Mouse (Mus musculus): ENCODE measurements around the gene Pecr.
"Not testable (repeated sequence)": the region's sequence is repeated elsewhere in the genome, so short reads cannot be mapped to it uniquely, and the experiment has no call there.

Pecr gene

DNA sequence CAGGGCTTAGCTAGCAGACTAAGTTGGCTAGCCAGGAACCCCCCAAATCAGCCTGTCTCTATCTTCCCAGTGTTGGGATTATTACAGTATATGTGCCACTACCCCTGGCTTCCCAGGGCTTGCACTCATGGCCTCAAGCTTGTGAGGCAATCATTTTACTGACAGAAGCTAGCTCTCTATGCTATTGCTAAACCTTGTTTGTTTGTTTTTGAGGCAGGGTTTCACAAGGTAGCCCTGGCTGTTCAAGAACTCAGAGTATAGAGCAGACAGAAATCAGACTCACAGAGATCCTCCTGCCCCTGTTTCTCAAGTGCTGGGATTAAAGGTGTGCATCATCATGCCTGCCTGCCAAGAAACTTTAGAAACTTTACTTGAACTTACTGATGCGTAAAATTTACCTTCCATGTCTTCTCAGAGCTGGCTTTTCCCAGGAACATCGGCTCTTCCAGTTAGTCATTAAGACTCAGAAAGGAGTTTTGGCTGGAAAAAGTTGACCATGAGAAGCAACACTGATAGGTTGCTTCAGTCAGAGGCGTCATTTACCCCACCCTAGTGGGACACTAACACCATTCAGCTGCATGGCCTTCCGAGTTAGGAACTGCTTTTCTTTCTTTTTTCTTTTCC lies 4.5 kb upstream of the Pecr start:
- DNase-seq (ENCODE audit: extremely low read depth, insufficient read length, low spot score), result no peak

DNA sequence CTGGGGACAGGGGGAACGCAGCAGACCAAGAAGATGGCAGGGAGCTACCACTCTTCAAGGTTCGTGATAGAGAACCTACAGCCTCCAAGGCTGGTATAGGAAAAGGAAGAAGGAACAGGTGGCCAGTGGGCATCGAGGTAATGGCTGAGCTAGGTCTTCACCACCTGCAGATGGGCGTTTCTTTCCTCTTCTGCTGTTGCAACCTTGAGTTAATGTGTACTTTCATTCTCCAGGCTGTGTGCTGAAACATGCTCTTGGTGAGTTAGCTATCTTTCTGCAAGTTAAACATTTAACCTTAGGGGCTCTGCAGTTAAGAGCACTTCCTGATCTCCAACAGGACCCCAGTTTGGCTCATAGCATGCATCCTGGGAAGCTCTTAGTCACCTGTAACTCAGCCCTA lies 3.8 kb upstream of the Pecr start:
- no peak for DNase-seq (ENCODE audit: extremely low read depth, insufficient read length, low spot score)

DNA sequence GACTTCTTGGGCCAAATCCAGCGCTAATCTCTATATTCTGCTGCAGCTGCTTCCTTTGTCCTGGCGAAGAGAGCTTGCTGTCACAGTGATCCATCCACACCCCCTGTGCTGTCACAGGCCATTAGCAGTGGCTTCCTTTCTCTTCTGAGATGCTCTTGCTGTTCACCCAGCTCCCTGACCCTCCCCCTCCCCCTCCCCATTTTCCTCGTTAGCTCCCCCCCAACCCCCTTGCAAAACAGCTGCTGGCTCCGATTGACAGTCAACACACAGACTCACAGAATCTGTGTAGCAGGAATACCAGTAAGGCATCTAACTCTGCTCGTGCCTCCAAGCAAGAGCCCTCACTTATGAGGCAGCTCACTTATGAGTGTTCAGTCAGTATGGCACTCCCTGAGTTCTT lies 2.8 kb upstream of the Pecr start:
- DNase-seq (ENCODE audit: extremely low read depth, insufficient read length, low spot score), result no peak

DNA sequence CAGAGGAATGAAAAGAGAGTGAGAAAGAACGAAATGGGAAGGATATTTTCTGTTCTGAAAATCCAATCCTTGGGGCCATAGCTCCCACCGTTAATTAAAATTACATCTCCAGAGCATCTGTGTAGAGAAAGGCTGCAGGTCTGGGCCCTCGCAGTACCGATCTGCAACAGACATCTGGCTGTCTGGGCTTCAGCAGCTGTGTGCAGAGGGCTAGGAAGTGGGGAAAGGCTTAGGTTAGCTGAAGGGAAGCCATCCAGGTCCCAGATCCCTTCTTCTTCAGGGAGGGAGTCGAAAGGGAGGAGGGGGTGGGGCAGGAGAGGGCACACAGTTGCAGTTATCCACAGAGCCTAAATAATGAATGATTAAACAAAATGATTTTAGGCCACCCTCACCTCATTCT lies 425 bp upstream of the Pecr start:
- no peak for DNase-seq (ENCODE audit: extremely low read depth, insufficient read length, low spot score)

DNA sequence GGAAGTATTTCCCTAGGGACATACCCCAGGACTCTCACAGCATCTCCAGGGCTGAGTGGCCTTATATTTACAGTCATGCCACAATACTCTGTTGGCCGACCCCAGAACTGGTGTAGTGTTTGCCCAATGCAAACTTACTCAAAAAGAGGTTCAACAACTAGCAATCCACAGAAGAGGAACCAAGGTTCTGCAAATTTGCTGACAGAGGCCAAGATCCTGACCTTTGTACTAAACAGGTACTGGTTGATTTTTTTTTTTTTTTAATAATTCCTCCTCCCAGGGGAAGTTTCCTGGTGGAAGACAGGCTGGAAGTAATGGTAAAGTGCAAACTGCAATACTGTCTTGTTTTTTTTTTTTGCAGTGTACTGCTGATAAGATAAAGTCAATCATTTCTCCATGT lies 1.5 kb downstream of the Pecr start:
- no peak for DNase-seq (ENCODE audit: extremely low read depth, insufficient read length, low spot score)

DNA sequence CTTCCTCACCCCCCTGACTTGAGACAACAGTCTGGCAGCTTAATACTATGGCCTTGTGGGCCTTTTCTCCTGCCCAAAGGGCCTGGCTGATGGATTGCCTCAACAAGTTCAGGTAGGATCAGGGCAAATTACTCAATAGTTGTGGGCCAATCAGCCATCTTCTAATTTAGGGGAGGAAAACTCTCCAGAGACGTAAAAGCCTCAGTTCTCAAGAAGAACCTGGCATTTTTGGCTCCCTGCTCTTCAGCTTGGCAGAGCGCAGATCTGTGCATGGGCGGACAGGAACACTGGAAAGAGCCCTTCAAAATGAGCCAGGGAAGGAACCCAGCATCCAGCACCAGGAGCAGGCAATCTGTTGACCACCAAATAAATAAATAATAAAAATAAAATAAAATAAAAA lies 6.0 kb downstream of the Pecr start:
- no peak for DNase-seq (ENCODE audit: extremely low read depth, insufficient read length, low spot score)

DNA sequence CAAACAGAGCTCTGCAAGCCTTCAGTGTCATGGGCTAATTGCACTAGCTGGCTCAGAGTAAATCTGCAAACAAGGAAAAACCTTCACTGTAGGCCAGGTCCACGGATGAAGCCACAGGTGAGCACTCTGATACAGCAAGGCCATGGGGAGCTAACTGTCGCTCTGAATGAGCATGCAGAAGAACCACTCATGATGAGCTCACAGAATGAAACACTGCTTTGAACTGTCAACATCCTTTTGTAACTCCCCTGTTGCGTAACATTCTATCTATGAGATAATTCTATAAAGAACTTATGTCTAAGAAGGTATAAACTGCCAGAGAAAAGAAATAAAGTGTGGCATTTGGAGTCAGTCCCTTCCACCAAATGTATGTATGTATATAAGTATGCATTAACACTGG lies 21.0 kb downstream of the Pecr start:
- no peak for DNase-seq (ENCODE audit: extremely low read depth, insufficient read length, low spot score)

DNA sequence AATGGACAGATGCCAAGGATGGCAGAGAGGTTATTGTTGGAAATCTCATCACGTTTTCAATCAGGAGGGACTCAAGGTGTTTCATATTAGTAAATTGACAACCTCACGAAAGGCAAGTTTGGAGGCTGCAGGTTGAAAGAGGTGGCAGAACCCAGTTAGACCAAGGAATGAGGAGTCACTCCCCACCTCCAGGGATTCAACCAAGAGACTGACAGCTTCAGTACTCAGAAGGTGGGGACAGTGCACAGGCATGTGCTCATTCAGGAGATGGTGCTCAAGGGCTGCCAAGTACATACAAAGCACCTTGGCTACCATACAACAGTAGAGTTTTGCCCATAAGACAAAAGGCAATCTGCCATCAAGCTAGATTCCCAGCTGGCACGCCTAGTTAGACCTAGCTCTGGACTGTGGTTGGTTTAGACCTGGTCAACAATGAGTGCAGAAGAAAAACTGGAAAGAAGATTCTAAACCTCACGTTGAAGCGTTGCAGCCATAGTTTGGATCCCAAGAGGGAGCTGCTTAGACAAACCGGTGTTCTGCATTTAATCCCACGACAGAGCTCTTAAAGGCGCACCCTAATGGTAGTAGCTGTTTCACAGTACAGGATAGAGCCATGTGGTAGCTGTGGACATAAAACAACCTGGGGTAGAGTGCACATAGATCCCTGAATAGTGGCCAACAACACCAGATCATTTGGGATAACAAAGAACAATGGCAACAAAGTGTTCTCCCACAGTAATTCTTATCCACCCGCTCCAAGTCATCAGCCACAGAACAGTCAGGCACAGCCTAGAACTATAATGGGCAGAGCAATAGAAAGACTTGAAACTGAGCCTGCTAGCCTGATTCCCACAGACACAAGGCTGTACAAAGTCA lies 27.5 kb downstream of the Pecr start:
- DNase-seq (ENCODE audit: extremely low read depth, insufficient read length, low spot score), result no peak

DNA sequence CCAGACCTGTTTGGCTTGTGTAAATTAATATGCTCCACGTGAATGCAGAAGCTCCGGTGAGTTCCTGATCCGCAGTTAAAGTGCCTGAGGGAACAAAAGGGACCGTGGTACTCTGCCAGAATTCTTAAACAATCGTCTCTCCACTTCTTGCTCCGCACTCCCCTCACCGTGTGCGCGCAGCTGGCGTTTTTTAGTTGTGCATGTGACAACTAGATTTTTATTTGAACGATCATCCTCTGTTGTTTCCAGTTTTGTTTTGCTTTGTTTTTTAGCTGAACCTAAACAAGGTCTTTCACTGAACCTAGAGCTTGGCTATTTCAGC lies 28.3 kb downstream of the Pecr start:
- no peak for DNase-seq (ENCODE audit: extremely low read depth, insufficient read length, low spot score)

DNA sequence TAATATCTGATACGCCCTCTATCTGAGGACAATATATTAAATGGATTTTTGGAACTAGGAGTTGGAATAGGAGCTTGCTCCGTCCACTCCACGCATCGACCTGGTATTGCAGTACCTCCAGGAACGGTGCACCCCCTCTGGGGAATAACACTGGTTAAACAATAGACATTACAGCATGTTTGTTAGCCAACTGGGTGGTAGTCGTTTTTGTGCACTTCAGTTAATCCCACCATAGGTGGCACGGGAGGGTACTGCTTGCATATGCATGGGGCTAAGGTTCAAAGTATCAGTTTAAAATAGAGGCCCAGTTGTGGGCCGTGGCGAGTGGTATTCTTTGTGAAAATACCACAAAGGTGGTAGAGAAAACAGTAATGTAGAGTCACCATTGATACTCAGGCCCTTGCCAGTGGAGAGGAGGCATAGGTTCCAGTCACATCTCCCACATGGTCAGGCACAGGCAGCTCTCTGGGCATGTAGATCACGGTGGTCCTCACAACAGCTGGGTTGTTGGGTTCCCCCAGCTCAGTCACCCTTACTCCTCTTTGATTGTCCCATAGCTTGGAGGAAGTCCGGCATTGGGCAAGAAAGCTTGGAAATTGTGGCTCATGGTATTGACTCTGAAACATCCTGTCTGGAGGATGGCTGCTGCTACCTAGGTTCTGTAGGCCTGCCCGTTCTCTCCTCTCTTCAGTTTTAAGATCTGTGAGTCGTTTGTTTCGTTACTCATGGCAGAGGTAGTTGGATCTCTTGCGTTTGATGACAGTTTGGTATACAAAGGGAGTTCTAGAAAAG lies 28.9 kb downstream of the Pecr start:
- peak; percentile 75 for DNase-seq (ENCODE audit: extremely low read depth, insufficient read length, low spot score)

DNA sequence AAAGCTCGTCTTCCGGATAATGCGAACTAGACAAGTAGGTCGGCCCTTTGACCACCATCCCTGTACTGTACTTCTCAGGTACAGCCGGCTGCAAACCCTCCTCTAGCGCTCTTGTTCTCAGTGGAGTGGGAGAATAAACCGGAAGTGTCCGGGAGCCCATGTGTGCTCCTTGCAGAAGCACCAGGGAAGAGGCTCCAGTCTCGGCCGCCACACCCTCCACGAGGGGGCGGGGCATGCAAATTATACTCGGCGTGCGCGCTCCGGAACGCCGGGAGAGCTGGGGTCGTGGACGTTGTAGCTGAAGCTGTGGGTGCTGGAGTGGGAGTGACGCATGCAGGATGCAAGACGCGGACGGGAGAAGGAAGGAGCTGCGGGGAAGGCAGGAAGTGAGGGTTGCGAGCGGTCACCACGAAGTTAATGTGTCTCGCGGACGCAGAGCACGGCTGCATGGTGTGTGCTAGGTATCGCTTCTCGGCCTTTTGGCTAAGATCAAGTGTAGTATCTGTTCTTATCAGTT lies 29.5 kb downstream of the Pecr start:
- peak; percentile 99 for DNase-seq (ENCODE audit: extremely low read depth, insufficient read length, low spot score)

DNA sequence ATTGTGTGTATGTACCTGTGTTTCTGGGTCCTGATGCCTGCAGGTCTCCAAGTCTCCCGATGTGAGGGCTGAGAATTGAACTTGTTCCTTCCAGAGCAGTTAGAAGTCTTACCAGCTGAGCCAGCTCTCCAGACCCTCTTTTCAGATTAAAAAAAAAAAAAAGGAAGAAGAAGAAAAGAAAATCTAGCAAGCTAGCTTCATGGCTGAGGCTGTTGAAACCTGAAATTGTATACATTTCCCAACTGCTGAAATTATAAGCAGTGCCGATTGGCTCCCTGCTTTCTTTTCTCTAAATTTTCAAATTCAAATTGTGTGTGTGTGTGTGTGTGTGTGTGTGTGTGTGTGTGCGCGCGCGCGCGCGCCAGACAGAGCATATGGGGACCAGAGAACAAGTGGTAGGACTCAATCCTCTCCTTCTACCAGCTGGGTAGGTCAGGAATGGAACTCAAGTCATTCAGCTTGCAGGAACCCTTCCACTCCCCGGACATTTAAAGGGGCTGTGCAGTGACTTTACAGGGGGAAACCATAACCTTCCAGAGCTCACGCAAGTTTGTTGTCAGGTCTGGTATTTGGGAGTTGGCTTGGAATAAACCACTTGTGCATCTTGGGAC lies 30.1 kb downstream of the Pecr start:
- no peak for DNase-seq (ENCODE audit: extremely low read depth, insufficient read length, low spot score)

DNA sequence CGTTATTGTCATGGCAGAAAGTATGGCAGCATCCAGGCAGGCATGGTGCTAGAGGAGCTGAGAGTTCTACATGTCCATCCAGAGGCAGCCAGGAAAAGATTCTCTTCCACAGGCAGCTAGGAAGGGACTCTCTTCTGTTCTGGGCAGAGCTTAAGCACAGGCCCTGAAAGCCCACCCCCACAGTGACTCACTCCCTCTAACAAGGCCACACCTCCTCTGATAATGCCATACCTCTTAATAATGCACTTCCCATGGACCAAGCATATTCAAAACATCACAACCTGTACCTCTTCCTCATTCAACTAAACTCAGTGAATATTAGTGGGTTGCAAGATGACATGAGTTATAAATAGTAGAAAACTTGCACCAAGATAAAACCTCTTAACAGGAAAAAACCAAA lies 32.3 kb downstream of the Pecr start:
- no peak for DNase-seq (ENCODE audit: extremely low read depth, insufficient read length, low spot score)

DNA sequence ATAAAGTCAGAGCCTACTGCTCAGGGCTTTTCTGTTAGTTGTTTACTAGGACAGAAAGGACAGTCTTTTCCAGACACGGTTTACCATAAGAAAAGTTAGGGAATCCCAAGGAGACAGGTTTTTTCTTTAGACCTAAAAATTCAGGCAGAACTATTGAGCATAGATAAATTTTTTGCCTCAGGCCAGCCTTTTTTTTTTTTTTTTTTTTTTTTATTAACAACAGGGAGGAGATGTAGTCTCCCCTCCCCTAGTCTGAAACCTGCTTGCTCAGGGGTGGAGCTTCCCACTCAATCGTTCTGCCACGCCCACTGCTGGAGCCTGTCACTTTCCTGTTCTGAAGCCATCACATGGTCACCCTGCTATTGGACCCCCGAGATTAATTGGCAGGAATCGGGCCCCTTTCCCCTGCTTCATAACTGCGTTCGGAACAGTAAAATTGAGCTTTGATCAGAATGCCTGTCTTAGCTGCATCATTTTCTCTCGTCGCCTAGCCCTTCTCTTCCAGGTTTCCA lies 35.8 kb downstream of the Pecr start:
- not testable (repeated sequence) for DNase-seq (ENCODE audit: extremely low read depth, insufficient read length, low spot score)

DNA sequence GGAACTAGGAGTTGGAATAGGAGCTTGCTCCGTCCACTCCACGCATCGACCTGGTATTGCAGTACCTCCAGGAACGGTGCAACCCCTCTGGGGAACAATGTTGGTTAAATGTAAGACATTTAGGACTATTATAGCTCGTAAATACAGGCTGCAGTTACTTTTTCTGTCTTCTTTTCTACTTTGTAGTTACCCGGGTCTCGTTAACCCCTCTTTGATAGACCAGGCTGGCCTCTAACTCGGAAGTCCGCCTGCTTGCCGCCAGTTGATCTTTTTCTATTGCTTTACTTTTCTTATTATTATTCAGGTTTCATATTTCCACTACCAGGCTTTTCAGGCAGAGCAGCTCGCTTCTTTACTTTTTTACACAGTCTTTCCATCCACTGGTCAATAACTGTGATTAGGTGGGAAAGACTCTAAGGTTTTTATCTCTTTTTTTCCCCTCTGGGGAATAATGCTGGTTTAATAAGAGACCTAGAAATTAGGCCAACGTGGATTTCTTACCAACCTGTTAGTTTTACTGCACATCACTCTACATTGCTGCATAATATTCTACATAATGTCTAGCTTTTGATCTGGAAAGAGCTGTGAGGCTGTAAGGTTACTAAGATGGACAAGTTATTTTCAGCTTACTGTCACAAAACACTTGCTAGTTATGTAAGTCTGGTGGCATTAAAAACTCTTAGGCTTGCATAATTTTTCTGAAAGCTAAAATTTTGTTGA lies 39.6 kb downstream of the Pecr start:
- DNase-seq (ENCODE audit: extremely low read depth, insufficient read length, low spot score), result peak; percentile 69

DNA sequence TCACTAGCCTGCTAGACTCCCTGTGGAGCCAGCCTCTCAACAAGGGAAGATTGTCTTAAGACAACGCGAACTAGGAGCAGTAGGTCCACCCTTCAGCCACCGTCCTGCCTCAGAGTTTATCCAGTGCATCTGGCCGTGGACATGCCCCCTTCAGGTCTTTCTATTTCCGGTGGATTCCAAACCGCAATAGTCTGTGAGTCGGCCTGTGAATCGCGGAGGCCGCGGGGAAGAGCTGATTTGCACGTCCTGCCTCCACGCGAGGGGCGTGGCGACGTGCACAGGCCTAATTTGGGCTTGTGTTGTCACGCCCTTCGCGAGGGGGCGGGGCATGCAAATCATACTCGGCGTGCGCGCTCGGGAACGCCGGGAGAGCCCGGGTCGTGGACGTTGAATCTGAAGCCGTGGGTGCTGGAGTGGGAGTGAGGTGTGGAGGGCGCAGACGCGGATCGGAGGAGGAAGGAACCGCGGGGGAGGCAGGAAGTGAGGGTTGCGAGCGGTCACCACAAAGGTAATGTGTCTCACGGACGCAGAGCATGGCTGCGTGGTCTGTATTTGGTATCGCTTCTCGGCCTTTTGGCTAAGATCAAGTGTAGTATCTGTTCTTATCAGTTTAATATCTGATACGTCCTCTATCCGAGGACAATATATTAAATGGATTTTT lies 40.3 kb downstream of the Pecr start:
- peak; percentile 98 for DNase-seq (ENCODE audit: extremely low read depth, insufficient read length, low spot score)

DNA sequence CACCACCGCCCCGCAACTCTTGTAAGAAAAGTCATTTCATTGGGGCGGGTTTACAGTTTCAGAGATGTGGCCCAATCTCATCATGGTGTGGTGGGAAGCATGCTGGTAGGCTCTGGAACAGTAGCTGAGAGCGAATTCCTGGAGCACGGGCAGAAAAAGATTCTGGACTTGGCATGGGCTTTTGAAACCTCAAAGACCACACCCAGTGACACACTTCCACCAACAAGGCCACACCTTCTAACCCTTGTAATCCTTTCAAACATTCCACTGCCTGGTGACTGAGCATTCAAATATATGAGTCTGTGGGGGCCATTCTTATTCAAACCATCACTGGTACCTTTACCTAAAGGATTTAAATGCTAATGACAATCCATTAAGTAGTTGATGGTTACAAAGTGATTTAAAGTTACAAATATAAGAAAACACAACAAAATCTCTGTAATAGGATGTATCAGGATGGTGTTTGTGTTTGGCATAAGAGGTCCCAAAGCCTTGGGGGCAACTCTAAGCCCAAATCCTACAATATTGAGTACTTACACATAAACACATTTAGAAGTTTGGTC lies 41.5 kb downstream of the Pecr start:
- peak; percentile 63 for DNase-seq (ENCODE audit: extremely low read depth, insufficient read length, low spot score)

DNA sequence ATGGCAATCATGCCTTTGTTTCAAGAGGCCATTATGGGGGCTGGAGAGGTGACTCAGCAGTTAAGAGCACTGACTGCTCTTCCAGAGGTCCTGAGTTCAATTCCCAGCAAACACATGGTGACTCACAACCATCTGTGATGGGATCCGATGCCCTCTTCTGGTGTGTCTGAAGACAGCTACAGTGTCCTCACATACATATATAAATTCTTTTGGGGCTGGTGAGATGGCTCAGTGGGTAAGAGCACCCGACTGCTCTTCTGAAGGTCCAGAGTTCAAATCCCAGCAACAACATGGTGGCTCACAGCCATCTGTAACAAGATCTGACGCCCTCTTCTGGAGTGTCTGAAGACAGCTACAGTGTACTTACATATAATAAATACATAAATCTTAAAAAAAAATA lies 45.0 kb downstream of the Pecr start:
- not testable (repeated sequence) for DNase-seq (ENCODE audit: extremely low read depth, insufficient read length, low spot score)

DNA sequence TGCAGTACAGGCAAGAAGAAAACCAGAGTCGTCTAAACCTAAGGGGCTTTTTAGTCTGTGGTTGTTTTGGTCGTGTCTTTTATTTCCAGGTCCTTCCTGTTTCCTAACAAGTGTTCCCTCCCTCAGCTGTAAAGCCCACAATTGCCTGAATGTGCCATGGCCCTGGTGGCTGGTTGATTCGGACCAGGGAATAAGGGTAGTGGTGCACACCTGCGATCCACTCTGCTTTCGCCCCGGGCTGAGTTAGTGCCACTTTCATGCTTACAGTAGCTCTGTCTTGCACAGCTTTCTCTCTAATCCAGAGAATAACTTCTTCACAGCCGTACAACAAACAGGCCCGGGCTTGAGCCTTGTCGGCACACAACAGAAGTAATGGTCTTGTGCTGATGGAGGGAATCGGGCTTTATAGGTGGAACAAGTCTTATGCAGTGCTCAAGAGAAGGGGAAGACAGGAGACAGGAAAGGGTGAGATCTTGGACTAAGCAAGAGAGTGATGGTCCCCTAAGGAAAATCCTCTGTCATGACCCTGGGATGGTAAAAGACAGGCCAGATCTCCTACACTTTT lies 46.0 kb downstream of the Pecr start:
- no peak for DNase-seq (ENCODE audit: extremely low read depth, insufficient read length, low spot score)
